Mouse (Mus musculus) MEL (cell line): ENCODE data around the gene Tbc1d14. TPM values are rescaled to one million over a fixed set of nuclear protein-coding genes. Genes with fewer than 3 reads are reported as not detected.

Experiments
- DNase-seq: peaks from one replicate; pipeline ENCODE4 v3.0.0; 2011; ENCODE audit warnings: low read depth, low spot score
- H3K27ac ChIP-seq: 2 replicates; pipeline ENCODE4 v1.5.1; 2012; ENCODE audit warnings: low read depth, mild to moderate bottlenecking, control low read depth, low read length, moderate library complexity; ENCODE audit not compliant: control insufficient read depth
- H3K27me3 ChIP-seq, 2 experiments: fragments of 150-350 bp in 1 of 2; sonication (generic) in 1 of 2; 2 replicates each; pipeline ENCODE4 v1.6.1; 2012; ENCODE audit warnings: low read length in 2 of 2, mild to moderate bottlenecking in 2 of 2, improper control_type of control experiment in 1 of 2, moderate library complexity in 1 of 2; ENCODE audit not compliant: insufficient read depth in 2 of 2, control insufficient read depth in 1 of 2
- H3K36me3 ChIP-seq, 2 experiments: 2 replicates each; pipeline ENCODE4 v1.6.1; 2012 to 2014; ENCODE audit warnings: low read length in 2 of 2, improper control_type of control experiment in 1 of 2, inconsistent platforms in 1 of 2, mild to moderate bottlenecking in 1 of 2; ENCODE audit not compliant: insufficient read depth in 2 of 2, control insufficient read depth in 1 of 2
- H3K4me1 ChIP-seq, 2 experiments: fragments of 150-350 bp in 1 of 2; sonication (generic) in 1 of 2; 2 replicates each; pipeline ENCODE4 v1.6.1; 2012; ENCODE audit warnings: low read length in 2 of 2, improper control_type of control experiment in 1 of 2, mild to moderate bottlenecking in 1 of 2; ENCODE audit not compliant: insufficient read depth in 2 of 2, control insufficient read depth in 1 of 2
- H3K4me3 ChIP-seq, 2 experiments: fragments of 150-350 bp in 1 of 2; sonication (generic) in 1 of 2; 2 replicates each; pipeline ENCODE4 v1.5.1; 2012; ENCODE audit warnings: low read depth in 2 of 2, low read length in 2 of 2, mild to moderate bottlenecking in 2 of 2, moderate library complexity in 2 of 2, control low read depth in 1 of 2, improper control_type of control experiment in 1 of 2; ENCODE audit not compliant: control insufficient read depth in 1 of 2, insufficient read depth in 1 of 2
- H3K79me2 ChIP-seq: 2 replicates; pipeline ENCODE4 v1.6.1; 2012; ENCODE audit warnings: mild to moderate bottlenecking, low read length, moderate library complexity; ENCODE audit not compliant: control insufficient read depth, poor library complexity, insufficient read depth
- H3K9ac ChIP-seq: 2 replicates; pipeline ENCODE4 v1.6.1; 2012; ENCODE audit warnings: low read depth, mild to moderate bottlenecking, control low read depth, low read length, moderate library complexity; ENCODE audit not compliant: control insufficient read depth, poor library complexity, severe bottlenecking
- H3K9me3 ChIP-seq: fragments of 150-350 bp; sonication (generic); replicated peaks from 2 replicates; pipeline ENCODE4 v1.6.1; 2012; ENCODE audit warnings: mild to moderate bottlenecking, low read length, improper control_type of control experiment, moderate library complexity; ENCODE audit not compliant: insufficient read depth
- BHLHE40 ChIP-seq: IDR thresholded peaks from 2 replicates; pipeline ENCODE4 v1.6.1; 2012; ENCODE audit warnings: low read depth, mild to moderate bottlenecking, inconsistent platforms, low read length, improper control_type of control experiment, borderline replicate concordance
- CTCF ChIP-seq, 3 experiments: IDR thresholded peaks in 2 of 3; conservative IDR thresholded peaks in 1 of 3; 2 replicates each; pipeline ENCODE4 v1.5.1; 2011 to 2012; ENCODE audit warnings: low read length in 3 of 3, low read depth in 2 of 3, mild to moderate bottlenecking in 2 of 3, improper control_type of control experiment in 1 of 3, inconsistent platforms in 1 of 3, mixed read lengths in 1 of 3, moderate library complexity in 1 of 3; ENCODE audit not compliant: control insufficient read depth in 1 of 3, insufficient read depth in 1 of 3, poor library complexity in 1 of 3, severe bottlenecking in 1 of 3
- ELF1 ChIP-seq: IDR thresholded peaks from 2 replicates; pipeline ENCODE4 v1.6.1; 2014; ENCODE audit warnings: low read depth, mild to moderate bottlenecking, inconsistent platforms, low read length, improper control_type of control experiment, moderate library complexity
- EP300 ChIP-seq, 2 experiments: IDR thresholded peaks; 2 replicates each; pipeline ENCODE4 v1.6.1; 2011; ENCODE audit warnings: improper control_type of control experiment in 2 of 2, low read length in 2 of 2, low read depth in 1 of 2, mild to moderate bottlenecking in 1 of 2
- ETS1 ChIP-seq: IDR thresholded peaks from 2 replicates; pipeline ENCODE4 v1.6.1; 2012; ENCODE audit warnings: low read depth, mild to moderate bottlenecking, inconsistent platforms, low read length, improper control_type of control experiment, moderate library complexity
- GABPA ChIP-seq: IDR thresholded peaks from 2 replicates; pipeline ENCODE4 v1.6.1; 2012; ENCODE audit warnings: low read depth, mild to moderate bottlenecking, inconsistent platforms, low read length, improper control_type of control experiment, moderate library complexity
- JUND ChIP-seq: IDR thresholded peaks from 2 replicates; pipeline ENCODE4 v1.6.1; 2011; ENCODE audit warnings: low read depth, mild to moderate bottlenecking, improper control_type of control experiment, low read length
- MAX ChIP-seq: IDR thresholded peaks from 2 replicates; pipeline ENCODE4 v1.6.1; 2011; ENCODE audit warnings: low read length, improper control_type of control experiment
- MXI1 ChIP-seq: IDR thresholded peaks from 2 replicates; pipeline ENCODE4 v1.6.1; 2011; ENCODE audit warnings: mild to moderate bottlenecking, low read depth, low read length, improper control_type of control experiment
- MYB ChIP-seq: IDR thresholded peaks from 2 replicates; pipeline ENCODE4 v1.6.1; 2011; ENCODE audit warnings: mild to moderate bottlenecking, low read depth, low read length, improper control_type of control experiment
- MYC ChIP-seq: IDR thresholded peaks from 2 replicates; pipeline ENCODE4 v1.6.1; 2011; ENCODE audit warnings: low read depth, mild to moderate bottlenecking, low read length, improper control_type of control experiment, moderate library complexity
- NELFE ChIP-seq: IDR thresholded peaks from 2 replicates; pipeline ENCODE4 v1.6.1; 2011; ENCODE audit warnings: low read depth, low read length, improper control_type of control experiment
- NRF1 ChIP-seq: IDR thresholded peaks from 2 replicates; pipeline ENCODE4 v1.6.1; 2014; ENCODE audit warnings: low read depth, mild to moderate bottlenecking, inconsistent platforms, low read length, improper control_type of control experiment, moderate library complexity; ENCODE audit not compliant: poor library complexity, insufficient read depth, severe bottlenecking
- POLR2AphosphoS2 ChIP-seq: IDR thresholded peaks from 2 replicates; pipeline ENCODE4 v1.6.1; 2011; ENCODE audit warnings: low read length, improper control_type of control experiment
- RAD21 ChIP-seq: IDR thresholded peaks from 2 replicates; pipeline ENCODE4 v1.6.1; 2011; ENCODE audit warnings: mild to moderate bottlenecking, low read depth, low read length, improper control_type of control experiment
- RCOR1 ChIP-seq: IDR thresholded peaks from 2 replicates; pipeline ENCODE4 v1.6.1; 2012; ENCODE audit warnings: low read depth, mild to moderate bottlenecking, inconsistent platforms, low read length, improper control_type of control experiment
- SIN3A ChIP-seq: IDR thresholded peaks from 2 replicates; pipeline ENCODE4 v1.6.1; 2012; ENCODE audit warnings: low read length, improper control_type of control experiment, inconsistent platforms
- SMC3 ChIP-seq: IDR thresholded peaks from 2 replicates; pipeline ENCODE4 v1.6.1; 2011; ENCODE audit warnings: low read depth, low read length, improper control_type of control experiment
- TCF12 ChIP-seq: IDR thresholded peaks from 2 replicates; pipeline ENCODE4 v1.6.1; 2014; ENCODE audit warnings: low read depth, mild to moderate bottlenecking, inconsistent platforms, low read length, improper control_type of control experiment, moderate library complexity
- UBTF ChIP-seq: IDR thresholded peaks from 2 replicates; pipeline ENCODE4 v1.6.1; 2012; ENCODE audit warnings: low read depth, mild to moderate bottlenecking, inconsistent platforms, low read length, improper control_type of control experiment, moderate library complexity, borderline replicate concordance; ENCODE audit not compliant: insufficient read depth
- USF2 ChIP-seq, 2 experiments: IDR thresholded peaks; 2 replicates each; pipeline ENCODE4 v1.6.1; 2011 to 2012; ENCODE audit warnings: improper control_type of control experiment in 2 of 2, low read length in 2 of 2, borderline replicate concordance in 1 of 2, inconsistent platforms in 1 of 2, low read depth in 1 of 2, mild to moderate bottlenecking in 1 of 2; ENCODE audit not compliant: insufficient read depth in 1 of 2
- ZKSCAN1 ChIP-seq: IDR thresholded peaks from 2 replicates; pipeline ENCODE4 v1.6.1; 2012; ENCODE audit warnings: low read depth, mild to moderate bottlenecking, inconsistent platforms, low read length, improper control_type of control experiment, moderate library complexity
- polyA plus RNA-seq, 2 experiments: library from polyadenylated mRNA; stranded (reverse) in 1 of 2; unstranded in 1 of 2; fragments of >175 nt in 1 of 2; fragments of >200 nt in 1 of 2; gene quantifications; 2 replicates each; pipeline versions ENCODE4 v1.2.1 to v1.2.4; 2012; ENCODE audit warnings: low replicate concordance in 2 of 2, low read depth in 1 of 2; ENCODE audit not compliant: insufficient read length in 2 of 2, insufficient read depth in 1 of 2, missing spikeins in 1 of 2
- total RNA-seq: library from RNA; depleted of rRNA; stranded (reverse); fragments of 300-350 nt; gene quantifications from 2 replicates; pipeline ENCODE4 v1.2.3, GENCODE M21; 2012

Gene Tbc1d14
- total and polyA plus RNA-seq, 3 experiments = 7.3 to 35.6 TPM; not detected in 1

DNA sequence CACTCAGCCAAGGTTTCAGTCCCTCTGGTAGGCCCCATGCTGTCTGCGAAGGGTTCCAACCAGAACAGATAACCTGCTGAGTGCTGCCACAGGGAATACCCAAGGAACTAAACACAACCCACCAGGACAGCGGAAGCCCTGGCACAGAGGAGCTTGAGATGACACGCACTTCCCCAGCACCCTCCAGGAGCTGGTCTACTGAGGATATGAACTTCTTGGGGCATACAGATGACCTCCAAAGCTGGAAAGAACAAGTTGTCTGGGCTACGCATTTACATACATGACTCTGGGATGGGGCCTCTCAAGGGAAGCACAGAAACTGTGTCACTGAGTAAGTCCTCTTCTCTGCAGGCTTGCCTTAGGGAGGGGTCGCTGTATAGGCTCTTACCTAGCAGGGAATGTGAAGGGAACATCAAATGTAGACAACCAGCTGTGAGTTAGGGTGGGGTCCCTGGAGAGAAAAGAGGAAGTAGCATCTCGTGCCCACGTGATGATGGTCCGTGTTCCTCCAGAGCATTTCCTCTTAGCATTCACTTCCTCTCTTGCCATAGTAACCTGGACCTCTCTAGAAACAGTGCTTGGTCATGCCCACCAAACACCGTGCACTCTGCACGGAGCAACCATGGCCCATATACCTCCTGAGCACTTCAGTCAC is 30.2 kb downstream of the Tbc1d14 start (continued):
- no peak for TF ChIP-seq UBTF
- TF ChIP-seq RAD21 = no peak
- TF ChIP-seq, all 39 proteins: peak for 15

DNA sequence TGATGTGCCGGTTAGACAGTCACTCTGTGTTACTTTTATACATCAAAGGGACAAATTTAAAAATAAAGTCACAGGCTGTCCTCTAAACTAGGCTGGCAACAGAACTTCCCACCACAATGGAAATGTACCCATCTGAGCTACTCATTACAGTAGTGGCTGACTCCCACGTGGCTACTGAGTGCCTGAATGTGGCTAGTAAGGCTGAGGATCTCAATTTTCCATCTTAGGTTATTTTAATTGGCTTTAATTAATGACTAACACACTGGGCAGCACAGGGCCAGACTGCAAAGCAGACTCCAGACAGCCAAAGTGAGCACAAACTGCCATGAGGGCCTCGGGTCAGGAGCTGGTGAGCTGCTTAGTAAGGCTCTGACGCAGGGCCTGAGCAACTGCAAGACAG is 31.6 kb downstream of the Tbc1d14 start:
- H3K4me3 ChIP-seq = no peak overlapping the region
- no peaks in the 10 kb centered on the region for H3K79me2 ChIP-seq
- peaks cover 0 to 13% of the 10 kb centered on the region in 2 experiments; a peak in 3 of 4 replicates for H3K4me1 ChIP-seq
- no peak overlapping the region for H3K9ac ChIP-seq
- TF ChIP-seq GABPA = no peak
- no peak for TF ChIP-seq ETS1
- TF ChIP-seq JUND = no peak
- no peak for TF ChIP-seq MXI1
- no peak for TF ChIP-seq ELF1
- no peak for TF ChIP-seq BHLHE40
- TF ChIP-seq EP300 (IDR thresholded peaks at IDR 0.05; ENCODE audit: low read depth in 1 of 2, low read length in 2 of 2) = no peak
- TF ChIP-seq, all 39 proteins: peak for 0
- H3K27ac ChIP-seq = no peak overlapping the region
- H3K27me3 ChIP-seq = no peaks in the 10 kb centered on the region
- no peak for DNase-seq
- H3K36me3 ChIP-seq = peaks cover 0 to 11% of the 10 kb centered on the region in 2 experiments; a peak in 2 of 4 replicates
- no peaks in the 10 kb centered on the region for H3K9me3 ChIP-seq

DNA sequence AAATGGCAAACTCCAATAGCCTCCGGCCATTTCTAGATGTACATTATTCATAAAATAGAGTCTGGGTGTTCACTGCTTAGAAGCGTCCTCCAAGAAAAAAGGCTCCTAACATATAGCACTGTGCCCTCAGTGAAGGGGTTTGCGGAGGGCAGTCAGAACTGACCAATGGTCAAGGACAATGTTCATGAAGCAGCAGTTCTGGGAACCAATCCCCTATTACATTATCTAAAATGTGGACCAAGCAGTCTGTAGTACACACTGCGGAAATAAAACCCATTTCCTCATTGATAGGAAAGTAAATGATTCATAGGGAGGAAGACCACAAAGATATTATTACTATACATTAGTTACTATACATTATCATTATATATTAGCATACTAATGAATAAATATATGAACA is 32.6 kb downstream of the Tbc1d14 start:
- Histone ChIP-seq H3K4me3 (no peak overlapping the region), H3K79me2 (no peaks in the 10 kb centered on the region), H3K9ac (no peak overlapping the region), H3K9me3 (no peaks in the 10 kb centered on the region), H3K36me3 (peaks cover 0 to 11% of the 10 kb centered on the region in 2 experiments; a peak in 2 of 4 replicates), H3K4me1 (peaks cover 0 to 13% of the 10 kb centered on the region in 2 experiments; a peak in 3 of 4 replicates), H3K27ac (no peak overlapping the region), H3K27me3 (no peaks in the 10 kb centered on the region)
- no peak for DNase-seq
- TF ChIP-seq TCF12 (no peak), RCOR1 (no peak), UBTF (no peak), CTCF (IDR thresholded peaks at IDR 0.05 in 2 of 3, conservative IDR thresholded peaks at IDR 0.05 in 1 of 3; ENCODE audit: control insufficient read depth in 1 of 3, insufficient read depth in 1 of 3, low read depth in 2 of 3, low read length in 3 of 3, poor library complexity in 1 of 3, severe bottlenecking in 1 of 3) (no peak), MYB (no peak), POLR2AphosphoS2 (no peak), MAX (no peak), ZKSCAN1 (no peak), EP300 (IDR thresholded peaks at IDR 0.05; ENCODE audit: low read depth in 1 of 2, low read length in 2 of 2) (no peak), SIN3A (no peak), NRF1 (no peak), JUND (no peak), MYC (no peak), GABPA (no peak), SMC3 (no peak), NELFE (no peak), USF2 (IDR thresholded peaks at IDR 0.05; ENCODE audit: borderline replicate concordance in 1 of 2, insufficient read depth in 1 of 2, low read depth in 1 of 2, low read length in 2 of 2) (no peak)
